7 mouse cellular contexts compared by ENCODE assay signal in the genomic region with DNA sequence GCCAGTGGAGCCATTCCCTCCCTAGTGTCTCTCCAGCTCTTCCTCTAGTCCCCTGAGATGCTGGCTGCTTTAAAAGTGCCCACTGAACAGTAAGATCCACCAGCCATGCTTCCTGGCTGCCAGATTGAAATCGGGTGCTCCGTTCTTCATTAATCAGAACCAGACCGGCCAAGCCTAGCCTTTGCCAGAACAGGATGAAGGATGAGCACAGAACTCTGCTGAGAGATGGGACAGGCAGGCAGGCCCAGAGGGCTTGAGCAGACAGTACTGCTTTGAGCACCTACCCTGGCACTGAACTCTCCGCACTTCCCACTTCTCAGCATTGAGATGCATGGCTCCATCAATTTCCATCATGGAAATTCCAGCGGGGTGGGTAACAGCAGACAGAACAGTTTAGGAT. TPM values are rescaled to one million over a fixed set of nuclear protein-coding genes. Genes with fewer than 3 reads are reported as not detected.
DNase-seq lines count a peak whose midpoint lies in the region; ATAC-seq and TF ChIP-seq lines count a peak whose summit lies in the region.

No protein-coding gene starts in this region.

- no peak for TF ChIP-seq EP300 in MEL (IDR thresholded peaks at IDR 0.05; ENCODE audit: low read depth in 1 of 2, low read length in 2 of 2)

- no peaks in the 10 kb centered on the region for H3K9me3 ChIP-seq in kidney, embryonic 14.5 days (ENCODE audit: control insufficient read depth, low read length)
- H3K9me3 ChIP-seq in MEL (replicated peaks; ENCODE audit: insufficient read depth, low read length): no peaks in the 10 kb centered on the region
- H3K9me3 ChIP-seq in embryonic facial prominence, embryonic 14.5 days (ENCODE audit: control insufficient read depth, low read length): no peaks in the 10 kb centered on the region
- H3K9me3 ChIP-seq in limb, embryonic 15.5 days: no peaks in the 10 kb centered on the region

- H3K4me3 ChIP-seq in kidney, embryonic 14.5 days (ENCODE audit: low read length): peak overlapping the region; percentile 53; the same call in 1 of the 2 replicates
- H3K4me3 ChIP-seq in MEL (ENCODE audit: control insufficient read depth in 1 of 2, insufficient read depth in 1 of 2, low read depth in 2 of 2, low read length in 2 of 2): peak overlapping the region; percentile 60; a peak in 3 of 4 replicates
- peak overlapping the region; percentile 63 for H3K4me3 ChIP-seq in embryonic facial prominence, embryonic 14.5 days (ENCODE audit: low read depth, low read length)
- H3K4me3 ChIP-seq in limb, embryonic 15.5 days: peak overlapping the region; percentile 57

- H3K4me2 ChIP-seq in kidney, embryonic 14.5 days (replicated peaks; ENCODE audit: low read depth, low read length): peak overlapping the region; percentile 83
- peak overlapping the region; percentile 65 for H3K4me2 ChIP-seq in embryonic facial prominence, embryonic 14.5 days (ENCODE audit: low read depth, low read length)
- H3K4me2 ChIP-seq in limb, embryonic 15.5 days: peak overlapping the region; percentile 67

- no peak for ATAC-seq in kidney, embryonic 14.5 days (ENCODE audit: low FRiP score, low TSS enrichment)
- no peak for ATAC-seq in embryonic facial prominence, embryonic 14.5 days (ENCODE audit: low read depth)
- ATAC-seq in limb, embryonic 15.5 days (ENCODE audit: insufficient number of reproducible peaks, low FRiP score, low TSS enrichment, low read depth): no peak
- no peak for ATAC-seq in CD4-positive, CD25-positive, alpha-beta regulatory T cell, adult 4 months

- H3K27ac ChIP-seq in kidney, embryonic 14.5 days (ENCODE audit: low read depth, low read length): peak overlapping the region; percentile 98; the same call in 1 of the 2 replicates
- no peak overlapping the region for H3K27ac ChIP-seq in MEL (ENCODE audit: control insufficient read depth, low read depth, low read length)
- H3K27ac ChIP-seq in embryonic facial prominence, embryonic 14.5 days (replicated peaks; ENCODE audit: low read depth, low read length): peak overlapping the region; percentile 99
- H3K27ac ChIP-seq in limb, embryonic 15.5 days: peak overlapping the region; percentile 99

- no peak for TF ChIP-seq POLR2A in MEL (IDR thresholded peaks at IDR 0.05; ENCODE audit: control insufficient read depth in 1 of 2, insufficient read depth in 1 of 2, low read depth in 1 of 2, low read length in 2 of 2, poor library complexity in 1 of 2)

- no peaks in the 10 kb centered on the region; the same call in 1 of the 2 replicates for H3K79me2 ChIP-seq in MEL (ENCODE audit: control insufficient read depth, insufficient read depth, low read length, poor library complexity)

- no peak for DNase-seq in kidney, adult 11 months
- no peak for DNase-seq in MEL (ENCODE audit: low read depth, low spot score)
- DNase-seq in embryonic facial prominence, embryonic 14.5 days (ENCODE audit: low spot score): peak; percentile 55
- DNase-seq in layer of hippocampus, adult 9-11 months: no peak

- H3K36me3 ChIP-seq in kidney, embryonic 14.5 days (ENCODE audit: control insufficient read depth, insufficient read depth, low read length): peaks cover 36% of the 10 kb centered on the region
- H3K36me3 ChIP-seq in MEL (ENCODE audit: control insufficient read depth in 1 of 2, insufficient read depth in 2 of 2, low read length in 2 of 2): peaks cover 9% of the 10 kb centered on the region in 2 experiments
- H3K36me3 ChIP-seq in embryonic facial prominence, embryonic 14.5 days (ENCODE audit: control insufficient read depth, insufficient read depth, low read length): peaks cover 29% of the 10 kb centered on the region
- H3K36me3 ChIP-seq in limb, embryonic 15.5 days: peaks cover 31% of the 10 kb centered on the region

- no peak for TF ChIP-seq RAD21 in MEL (IDR thresholded peaks at IDR 0.05; ENCODE audit: low read depth, low read length)

- H3K9ac ChIP-seq in kidney, embryonic 14.5 days (ENCODE audit: low read depth, low read length): peak overlapping the region; percentile 77; the same call in 1 of the 2 replicates
- peak overlapping the region; percentile 76 for H3K9ac ChIP-seq in MEL (ENCODE audit: control insufficient read depth, low read depth, low read length, poor library complexity, severe bottlenecking)
- peak overlapping the region; percentile 71 for H3K9ac ChIP-seq in embryonic facial prominence, embryonic 14.5 days (ENCODE audit: low read depth, low read length)
- peak overlapping the region; percentile 65 for H3K9ac ChIP-seq in limb, embryonic 15.5 days

- no peak for TF ChIP-seq CTCF in MEL (IDR thresholded peaks at IDR 0.05 in 2 of 3, conservative IDR thresholded peaks at IDR 0.05 in 1 of 3; ENCODE audit: control insufficient read depth in 1 of 3, insufficient read depth in 1 of 3, low read depth in 2 of 3, low read length in 3 of 3, poor library complexity in 1 of 3, severe bottlenecking in 1 of 3)

- no peaks in the 10 kb centered on the region for H3K27me3 ChIP-seq in kidney, embryonic 14.5 days (ENCODE audit: control insufficient read depth, insufficient read depth, low read length)
- no peaks in the 10 kb centered on the region for H3K27me3 ChIP-seq in MEL (ENCODE audit: control insufficient read depth in 1 of 2, insufficient read depth in 2 of 2, low read length in 2 of 2)
- H3K27me3 ChIP-seq in embryonic facial prominence, embryonic 14.5 days (replicated peaks; ENCODE audit: control insufficient read depth, insufficient read depth, low read length): no peaks in the 10 kb centered on the region
- H3K27me3 ChIP-seq in limb, embryonic 15.5 days: no peaks in the 10 kb centered on the region

- WGBS in kidney, embryonic 14.5 days: 49% methylated on average over 5 of the region's 5 CpGs
- 31% methylated on average over 5 of the region's 5 CpGs for WGBS in embryonic facial prominence, embryonic 14.5 days
- 20% methylated on average over 5 of the region's 5 CpGs for WGBS in limb, embryonic 15.5 days

- H3K4me1 ChIP-seq in kidney, embryonic 14.5 days (ENCODE audit: control insufficient read depth, insufficient read depth, low read length): peaks cover 51% of the 10 kb centered on the region
- peaks cover 0 to 21% of the 10 kb centered on the region in 2 experiments; a peak in 3 of 4 replicates for H3K4me1 ChIP-seq in MEL (ENCODE audit: control insufficient read depth in 1 of 2, insufficient read depth in 2 of 2, low read length in 2 of 2)
- H3K4me1 ChIP-seq in embryonic facial prominence, embryonic 14.5 days (ENCODE audit: control insufficient read depth, insufficient read depth, low read length): peaks cover 55% of the 10 kb centered on the region
- H3K4me1 ChIP-seq in limb, embryonic 15.5 days: peaks cover 68% of the 10 kb centered on the region

RNA-seq across cellular contexts. Expression of a gene that starts 1.0 kb away (rescaled TPM):
- polyA plus RNA-seq in kidney, embryonic 14.5 days (2014; fragmentation: Nextera tagmentation; extraction: Ambion mirVana): 39.1 and 46.6 TPM in 2 replicates
- 0.16 and 0.42 TPM in 2 replicates for total RNA-seq in MEL (2012; rRNA removed)
- polyA plus RNA-seq in MEL (2012; ENCODE audit: insufficient read depth in 1 of 2, insufficient read length in 2 of 2, low read depth in 1 of 2, low replicate concordance in 2 of 2, missing spikeins in 1 of 2): 1 to 10 TPM in 1 of 2 experiments, not detected in 1; 3.1 TPM
- 45.9 and 56.4 TPM in 2 replicates for polyA plus RNA-seq in embryonic facial prominence, embryonic 14.5 days (2014; fragmentation: Nextera tagmentation; extraction: Ambion mirVana)
- 47.5 and 48.6 TPM in 2 replicates for polyA plus RNA-seq in limb, embryonic 15.5 days (2015; fragmentation: Nextera tagmentation; extraction: Ambion mirVana)
- 1 to 10 TPM; 1.1 to 2.3 TPM for polyA plus RNA-seq in CD4-positive, CD25-positive, alpha-beta regulatory T cell, adult 4 months (2017; shearing (Covaris generic))

RNA-seq across cellular contexts. Expression of a gene that starts 25.7 kb away (rescaled TPM):
- polyA plus RNA-seq in kidney, embryonic 14.5 days (2014; fragmentation: Nextera tagmentation; extraction: Ambion mirVana): 85.1 and 139 TPM in 2 replicates
- total RNA-seq in MEL (2012; rRNA removed): 561 and 633 TPM in 2 replicates
- 100 to 1,000 TPM; 464 to 790 TPM for polyA plus RNA-seq in MEL (2012; ENCODE audit: insufficient read depth in 1 of 2, insufficient read length in 2 of 2, low read depth in 1 of 2, low replicate concordance in 2 of 2, missing spikeins in 1 of 2)
- 123 and 141 TPM in 2 replicates for polyA plus RNA-seq in embryonic facial prominence, embryonic 14.5 days (2014; fragmentation: Nextera tagmentation; extraction: Ambion mirVana)
- 103 and 111 TPM in 2 replicates for polyA plus RNA-seq in limb, embryonic 15.5 days (2015; fragmentation: Nextera tagmentation; extraction: Ambion mirVana)
- polyA plus RNA-seq in CD4-positive, CD25-positive, alpha-beta regulatory T cell, adult 4 months (2017; shearing (Covaris generic)): 100 to 1,000 TPM; 123 to 189 TPM

RNA-seq across cellular contexts. Expression of a gene that starts 36.8 kb away (rescaled TPM):
- 9.0 and 11.1 TPM in 2 replicates for polyA plus RNA-seq in kidney, embryonic 14.5 days (2014; fragmentation: Nextera tagmentation; extraction: Ambion mirVana)
- total RNA-seq in MEL (2012; rRNA removed): 26.5 and 29.3 TPM in 2 replicates
- polyA plus RNA-seq in MEL (2012; ENCODE audit: insufficient read depth in 1 of 2, insufficient read length in 2 of 2, low read depth in 1 of 2, low replicate concordance in 2 of 2, missing spikeins in 1 of 2): 10 to 100 TPM in 1 of 2 experiments, not detected in 1; 35.4 TPM
- polyA plus RNA-seq in embryonic facial prominence, embryonic 14.5 days (2014; fragmentation: Nextera tagmentation; extraction: Ambion mirVana): 19.2 TPM in 2 replicates
- 33.4 and 35.4 TPM in 2 replicates for polyA plus RNA-seq in limb, embryonic 15.5 days (2015; fragmentation: Nextera tagmentation; extraction: Ambion mirVana)
- polyA plus RNA-seq in CD4-positive, CD25-positive, alpha-beta regulatory T cell, adult 4 months (2017; shearing (Covaris generic)): 10 to 100 TPM; 28.8 to 65.3 TPM

RNA-seq across cellular contexts. Expression of a gene that starts 44.9 kb away (rescaled TPM):
- 24.0 and 27.1 TPM in 2 replicates for polyA plus RNA-seq in kidney, embryonic 14.5 days (2014; fragmentation: Nextera tagmentation; extraction: Ambion mirVana)
- total RNA-seq in MEL (2012; rRNA removed): 0.65 and 1.1 TPM in 2 replicates
- polyA plus RNA-seq in MEL (2012; ENCODE audit: insufficient read depth in 1 of 2, insufficient read length in 2 of 2, low read depth in 1 of 2, low replicate concordance in 2 of 2, missing spikeins in 1 of 2): 1 to 10 TPM in 1 of 2 experiments, not detected in 1; 1.8 TPM
- 15.0 and 20.1 TPM in 2 replicates for polyA plus RNA-seq in embryonic facial prominence, embryonic 14.5 days (2014; fragmentation: Nextera tagmentation; extraction: Ambion mirVana)
- polyA plus RNA-seq in limb, embryonic 15.5 days (2015; fragmentation: Nextera tagmentation; extraction: Ambion mirVana): 17.5 and 24.6 TPM in 2 replicates
- polyA plus RNA-seq in CD4-positive, CD25-positive, alpha-beta regulatory T cell, adult 4 months (2017; shearing (Covaris generic)): under 1 TPM in 1 of 2 experiments, not detected in 1; 0.60 TPM

RNA-seq across cellular contexts. Expression of a gene that starts 51.1 kb away (rescaled TPM):
- polyA plus RNA-seq in kidney, embryonic 14.5 days (2014; fragmentation: Nextera tagmentation; extraction: Ambion mirVana): 0.11 and 0.28 TPM in 2 replicates
- total RNA-seq in MEL (2012; rRNA removed): 20.0 and 31.0 TPM in 2 replicates
- polyA plus RNA-seq in MEL (2012; ENCODE audit: insufficient read depth in 1 of 2, insufficient read length in 2 of 2, low read depth in 1 of 2, low replicate concordance in 2 of 2, missing spikeins in 1 of 2): 10 to 100 TPM in 1 of 2 experiments, not detected in 1; 44.8 TPM
- 0.17 and 0.63 TPM in 2 replicates for polyA plus RNA-seq in embryonic facial prominence, embryonic 14.5 days (2014; fragmentation: Nextera tagmentation; extraction: Ambion mirVana)
- polyA plus RNA-seq in limb, embryonic 15.5 days (2015; fragmentation: Nextera tagmentation; extraction: Ambion mirVana): 0.61 and 0.81 TPM in 2 replicates
- 1 to 10 TPM in 1 of 2 experiments, under 1 TPM in 1; 0.69 to 1.0 TPM for polyA plus RNA-seq in CD4-positive, CD25-positive, alpha-beta regulatory T cell, adult 4 months (2017; shearing (Covaris generic))
